Mouse (Mus musculus): ENCODE measurements around the gene Slitrk5.
A peak's percentile ranks its signal among the peaks of the same experiment; 100 is the strongest.
"Not testable (repeated sequence)": the region's sequence is repeated elsewhere in the genome, so short reads cannot be mapped to it uniquely, and the experiment has no call there.

Slitrk5 gene

DNA sequence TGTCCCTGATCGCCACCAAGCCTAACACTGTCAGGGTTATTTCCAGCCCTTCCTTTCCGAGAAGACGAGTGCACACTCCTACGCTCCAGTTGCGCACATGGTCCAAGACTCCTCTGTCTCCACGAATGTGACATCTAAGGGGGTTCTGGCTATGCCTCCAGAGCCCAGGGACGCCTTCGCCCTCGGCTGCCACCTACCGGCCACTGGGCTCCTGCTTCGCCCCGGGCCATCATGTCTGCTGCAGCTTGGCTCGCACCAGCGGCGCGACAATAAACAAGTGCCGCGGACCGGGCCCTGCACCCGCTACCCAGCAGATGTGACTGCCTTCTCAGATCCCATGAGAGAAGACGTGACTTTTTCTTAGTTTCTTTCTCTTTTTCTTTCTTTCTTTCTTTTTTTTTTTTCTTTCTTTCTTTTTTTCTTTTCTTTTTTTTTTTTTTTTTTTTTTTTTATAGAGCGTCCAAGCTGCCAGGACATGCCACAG lies at the start of gene Slitrk5:
TSS of gene Slitrk5 (plus strand) at position 434 of the 484 bp plus-strand sequence.
- peak; percentile 11 to 54 for DNase-seq (ENCODE audit: low spot score in 2 of 2)

DNA sequence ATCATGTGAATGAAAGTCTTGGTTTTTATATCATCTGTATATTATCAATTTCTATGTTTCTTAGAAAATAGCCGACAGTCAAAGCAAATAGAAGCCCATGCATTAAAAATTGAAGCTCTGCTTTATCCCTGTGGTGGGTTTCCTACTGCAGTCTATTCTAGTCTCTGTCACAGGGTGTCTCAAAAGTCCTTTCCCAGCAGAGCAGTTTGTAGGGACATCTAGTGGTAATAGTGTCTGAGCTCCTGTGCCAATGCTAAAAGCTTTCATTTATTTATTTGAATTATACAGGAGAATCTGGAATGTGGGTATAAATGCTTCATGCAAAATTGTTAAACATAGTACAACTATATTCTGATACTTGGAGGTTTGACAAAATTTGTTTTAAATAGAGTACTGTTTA lies 2.0 kb upstream of the Slitrk5 start:
- DNase-seq (ENCODE audit: low spot score in 2 of 2): no peak

DNA sequence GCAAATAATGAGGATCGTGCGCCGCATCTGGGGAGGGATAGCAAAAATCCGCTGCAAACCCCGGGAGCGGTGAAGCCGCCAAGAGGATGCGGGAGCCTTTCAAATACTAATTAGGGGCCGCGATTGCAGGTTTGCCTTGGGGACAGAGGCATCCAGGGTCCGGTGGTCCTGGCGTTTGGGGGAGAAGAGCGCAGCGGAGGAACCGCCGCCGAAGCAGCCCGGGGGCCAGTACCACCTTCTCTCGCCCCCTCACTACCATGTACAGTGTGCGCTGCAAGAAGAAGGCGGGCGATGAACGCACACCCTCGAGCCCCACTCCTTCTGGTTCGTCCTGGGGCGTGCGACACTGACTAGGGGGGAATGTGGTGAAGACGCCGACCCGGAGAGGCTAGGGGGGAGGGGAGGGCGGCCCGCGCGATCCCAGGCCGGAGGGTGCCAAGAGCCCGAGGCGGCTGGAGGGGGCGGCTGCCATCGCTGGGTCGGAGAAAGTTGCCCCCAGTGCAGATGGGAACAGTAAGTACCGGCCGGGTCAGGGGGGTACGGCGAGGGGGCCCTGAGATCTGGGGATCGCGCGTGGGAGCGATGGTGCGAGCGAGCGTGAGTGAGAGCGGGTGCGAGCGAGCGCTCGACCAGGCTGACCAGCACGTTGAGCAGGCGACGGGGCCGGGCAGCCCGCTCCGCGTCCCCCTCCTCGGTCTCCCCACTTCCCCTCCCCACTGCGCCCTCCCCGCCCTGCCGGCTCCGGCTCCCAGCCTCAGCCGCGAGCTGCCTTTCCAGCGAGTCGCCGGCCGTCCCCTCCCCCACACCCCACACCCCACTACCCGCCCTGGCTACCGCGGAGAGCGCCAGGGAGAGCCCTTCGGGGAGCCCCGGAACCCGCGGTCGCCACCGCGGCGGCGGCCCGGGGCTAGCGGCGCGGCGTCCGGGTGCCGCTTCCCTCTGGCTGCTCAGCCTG lies 591 bp downstream of the Slitrk5 start:
- DNase-seq (ENCODE audit: low spot score in 2 of 2): no peak

DNA sequence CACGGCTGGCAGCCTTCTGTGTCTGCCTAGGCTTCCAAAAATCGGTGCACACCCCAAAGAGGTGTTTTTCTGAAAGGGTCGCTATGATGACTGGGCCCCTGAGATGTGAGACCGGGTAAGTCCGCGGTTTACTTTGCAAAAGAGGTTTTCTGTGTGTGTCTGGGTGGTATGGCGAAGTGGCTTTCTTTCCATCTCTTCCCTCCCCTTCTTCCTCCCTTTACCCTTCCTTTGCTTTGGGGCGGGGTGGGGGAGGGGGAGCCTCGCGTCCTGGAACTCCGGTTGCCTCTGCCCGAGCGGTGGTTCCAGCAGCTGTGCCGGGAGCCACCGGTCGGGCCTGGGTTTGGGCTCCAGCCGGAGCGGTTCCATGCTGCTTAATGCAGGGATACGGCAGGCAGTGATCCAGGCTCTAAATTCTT lies 1.3 kb downstream of the Slitrk5 start:
- DNase-seq (ENCODE audit: low spot score in 2 of 2): no peak

DNA sequence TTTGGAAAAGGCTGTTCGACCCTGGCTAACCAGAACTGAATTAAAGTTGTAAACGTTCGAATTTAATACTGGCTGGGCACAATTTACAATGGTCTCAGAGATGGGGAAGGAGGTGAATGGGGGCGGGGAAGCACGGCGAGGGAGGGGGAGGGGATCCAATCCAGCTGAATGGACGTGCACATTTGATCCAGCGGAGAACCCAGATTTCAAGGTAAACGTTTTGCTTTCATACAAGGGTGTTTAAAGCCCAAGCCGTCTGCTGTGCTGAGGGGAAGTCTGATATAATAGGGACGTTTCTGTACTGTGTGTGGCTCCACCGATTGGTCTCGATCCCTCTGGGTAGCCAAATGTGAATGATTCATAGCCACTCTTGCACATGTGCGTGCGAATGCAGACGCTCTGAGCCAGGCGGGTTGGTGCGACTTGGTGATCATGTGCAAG lies 2.0 kb downstream of the Slitrk5 start:
- DNase-seq (ENCODE audit: low spot score in 2 of 2): no peak

DNA sequence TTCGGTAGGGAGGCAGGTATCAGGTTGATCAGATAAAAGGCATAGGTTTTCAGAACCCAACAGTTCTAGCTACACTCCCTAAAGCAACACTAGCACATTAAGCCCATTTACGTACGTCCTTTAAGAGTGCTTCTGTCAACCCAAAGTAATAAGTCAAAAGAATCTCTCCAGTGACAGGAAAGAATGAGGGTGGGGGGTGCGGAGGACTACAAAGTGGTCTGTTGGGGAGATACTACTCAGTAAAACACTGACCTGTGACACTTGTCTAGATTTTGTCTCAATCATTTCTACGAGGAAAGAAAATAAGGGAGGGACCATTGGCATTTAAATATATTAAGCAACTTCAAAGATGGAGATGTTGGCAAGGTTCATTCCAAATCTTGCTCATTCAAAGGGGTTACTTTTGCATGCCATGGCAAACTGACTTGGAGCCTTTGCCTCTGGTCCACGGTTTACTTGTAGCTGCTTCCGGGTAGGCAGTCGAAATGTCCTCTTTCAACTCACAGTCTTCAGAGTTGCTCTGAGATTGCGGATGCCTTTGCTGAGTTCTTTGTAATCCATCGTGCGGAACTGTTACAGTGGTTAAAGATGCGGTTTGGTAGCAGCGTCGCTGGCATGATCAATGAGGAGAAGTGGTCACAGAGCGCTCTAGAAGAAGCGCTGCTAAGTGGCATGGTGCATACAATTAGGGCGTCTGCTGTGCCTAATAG lies 2.6 kb downstream of the Slitrk5 start:
- no peak for DNase-seq (ENCODE audit: low spot score in 2 of 2)

DNA sequence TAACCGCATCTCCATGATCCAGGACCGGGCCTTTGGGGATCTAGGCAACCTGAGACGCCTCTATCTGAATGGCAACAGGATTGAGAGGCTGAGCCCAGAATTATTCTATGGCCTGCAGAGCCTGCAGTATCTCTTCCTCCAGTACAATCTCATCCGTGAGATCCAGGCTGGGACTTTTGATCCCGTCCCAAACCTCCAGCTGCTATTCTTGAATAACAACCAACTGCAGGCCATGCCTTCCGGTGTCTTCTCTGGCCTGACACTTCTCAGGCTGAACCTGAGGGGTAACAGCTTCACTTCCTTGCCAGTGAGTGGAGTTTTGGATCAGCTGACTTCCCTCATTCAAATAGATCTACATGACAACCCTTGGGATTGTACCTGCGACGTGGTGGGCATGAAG lies 5.4 kb downstream of the Slitrk5 start:
- no peak for DNase-seq (ENCODE audit: low spot score in 2 of 2)

DNA sequence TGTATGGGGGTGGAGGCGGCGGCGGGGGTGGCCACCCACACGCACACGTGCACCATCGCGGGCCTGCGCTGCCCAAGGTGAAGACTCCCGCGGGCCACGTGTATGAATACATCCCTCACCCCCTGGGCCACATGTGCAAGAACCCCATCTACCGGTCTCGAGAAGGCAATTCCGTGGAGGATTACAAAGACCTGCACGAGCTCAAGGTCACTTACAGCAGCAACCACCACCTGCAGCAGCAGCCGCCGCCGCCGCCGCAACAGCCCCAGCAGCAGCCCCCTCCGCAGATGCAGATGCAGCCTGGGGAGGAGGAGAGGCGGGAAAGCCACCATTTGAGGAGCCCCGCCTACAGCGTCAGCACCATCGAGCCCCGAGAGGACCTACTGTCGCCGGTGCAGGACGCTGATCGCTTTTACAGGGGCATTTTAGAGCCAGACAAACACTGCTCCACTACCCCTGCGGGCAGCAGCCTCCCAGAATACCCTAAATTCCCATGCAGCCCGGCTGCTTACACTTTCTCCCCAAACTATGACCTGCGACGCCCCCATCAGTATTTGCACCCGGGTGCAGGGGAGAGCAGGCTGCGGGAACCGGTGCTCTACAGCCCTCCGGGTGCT lies 6.3 kb downstream of the Slitrk5 start:
- DNase-seq (ENCODE audit: low spot score in 2 of 2): no peak

DNA sequence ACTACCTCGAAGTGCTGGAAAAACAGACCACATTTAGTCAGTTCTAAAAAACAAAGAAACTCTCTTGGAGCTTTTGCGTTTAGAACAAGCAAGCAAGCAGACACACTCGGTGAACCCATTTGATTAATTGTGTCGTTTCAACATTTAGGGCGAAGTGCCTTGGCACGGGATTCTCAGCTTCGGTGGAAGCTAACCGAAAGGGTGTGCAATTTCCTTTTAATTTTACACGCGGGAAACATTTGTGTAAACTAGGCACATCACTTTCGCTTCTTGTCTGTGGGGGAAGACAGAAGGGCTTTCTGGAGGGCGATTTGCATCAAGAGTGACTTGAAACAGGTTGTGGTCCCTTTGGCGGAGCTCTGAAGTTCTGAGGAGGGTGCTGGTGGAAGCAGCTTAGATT lies 6.9 kb downstream of the Slitrk5 start:
- no peak for DNase-seq (ENCODE audit: low spot score in 2 of 2)

DNA sequence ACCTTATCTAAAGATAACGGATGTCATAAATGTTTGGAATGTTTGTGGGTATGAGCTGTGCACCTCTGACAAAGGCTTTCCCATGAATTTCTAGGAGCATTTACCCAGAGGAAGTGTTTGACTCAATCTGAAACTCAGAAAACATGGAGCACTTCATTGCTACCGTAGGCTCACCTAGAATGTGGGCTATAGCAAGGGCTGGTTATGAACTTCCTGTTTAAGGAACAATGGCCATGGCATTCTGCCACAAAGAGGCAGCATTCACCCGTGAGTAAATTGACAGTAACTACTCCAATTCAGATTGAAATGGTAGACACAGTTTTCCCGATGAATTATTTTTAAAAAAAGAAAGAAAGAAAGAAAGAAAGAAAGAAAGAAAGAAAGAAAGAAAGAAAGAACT lies 8.6 kb downstream of the Slitrk5 start:
- no peak for DNase-seq (ENCODE audit: low spot score in 2 of 2)

DNA sequence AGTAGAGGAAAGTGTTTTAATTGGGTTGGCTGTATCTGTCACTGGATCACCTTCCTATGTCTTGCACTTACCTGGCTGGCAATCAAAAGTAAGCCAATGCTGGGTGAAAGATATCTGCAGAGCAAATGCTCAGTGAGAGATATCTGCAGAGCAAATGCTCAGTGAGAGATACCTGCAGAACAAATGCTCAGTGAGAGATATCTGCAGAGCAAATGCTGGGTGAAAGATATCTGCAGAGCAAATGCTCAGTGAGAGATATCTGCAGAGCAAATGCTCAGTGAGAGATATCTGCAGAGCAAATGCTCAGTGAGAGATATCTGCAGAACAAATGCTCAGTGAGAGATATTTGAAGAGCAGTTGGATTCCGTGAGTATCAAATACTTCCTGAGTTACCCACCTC lies 15.2 kb downstream of the Slitrk5 start:
- not testable (repeated sequence) for DNase-seq (ENCODE audit: low spot score in 2 of 2)

DNA sequence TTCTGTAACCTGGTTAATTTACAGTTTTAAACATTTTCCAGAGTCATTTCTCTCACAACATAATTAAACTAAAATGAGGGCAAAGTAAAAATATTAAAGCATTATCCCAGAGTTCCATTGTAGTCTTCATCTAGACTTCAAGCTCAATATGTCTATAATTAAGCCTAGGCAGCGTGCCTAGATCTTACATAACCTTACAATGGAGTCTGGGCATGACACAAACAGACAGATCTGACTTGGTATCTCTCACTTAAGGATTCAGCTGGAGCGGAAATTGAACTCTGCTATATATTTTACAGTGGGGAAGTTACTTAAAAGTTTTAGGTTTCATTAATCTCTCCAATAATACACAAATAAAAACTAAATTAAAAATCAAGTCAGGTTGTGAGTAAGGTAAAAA lies 54.9 kb downstream of the Slitrk5 start:
- peak; percentile 2 to 21 for DNase-seq (ENCODE audit: low spot score in 2 of 2)

Data from heart, adult 9 months (tissue).